Mouse (Mus musculus) megakaryocyte, adult 5-6 weeks (primary cell): Measurements from ENCODE around the gene Sec14l5. TPM values are rescaled to one million over a fixed set of nuclear protein-coding genes. Genes with fewer than 3 reads are reported as not detected.
"Not testable (repeated sequence)": the region's sequence is repeated elsewhere in the genome, so short reads cannot be mapped to it uniquely, and the experiment has no call there.

Source experiments
- ATAC-seq: 2 replicates; pipeline ENCODE4 v1.8.0; 2016; ENCODE audit warnings: mild to moderate bottlenecking, inconsistent platforms; ENCODE audit not compliant: poor library complexity, severe bottlenecking
- total RNA-seq, 2 experiments: library from RNA; stranded (forward) in 1 of 2; stranded (reverse) in 1 of 2; fragments of 153-499, 151-499 nt in 1 of 2; fragments of 221-1000, 200-1000 nt in 1 of 2; gene quantifications; 2 replicates each; pipeline versions ENCODE4 v1.2.3 to v1.2.4; 2015 to 2017

The Sec14l5 gene
- total RNA-seq, 2 experiments from 2014 or later, result not detected

GRCm38 (mm10) chr16:5212150-5212549, 65.2 kb downstream of the Sec14l5 start:
- no peak for ATAC-seq

GRCm38 (mm10) chr16:5214126-5214525, 67.2 kb downstream of the Sec14l5 start:
- ATAC-seq, result no peak

GRCm38 (mm10) chr16:5216686-5217085, 69.8 kb downstream of the Sec14l5 start:
- no peak for ATAC-seq

GRCm38 (mm10) chr16:5217341-5218133, 70.6 kb downstream of the Sec14l5 start:
- ATAC-seq, result no peak

GRCm38 (mm10) chr16:5221403-5221802, 74.5 kb downstream of the Sec14l5 start:
- ATAC-seq, result no peak

GRCm38 (mm10) chr16:5222140-5222539, 75.2 kb downstream of the Sec14l5 start, which contains the start of gene AU021092:
Gene AU021092 (minus strand): TSS chr16:5222299.
- ATAC-seq, result no peak

- ATAC-seq, result not testable (repeated sequence)
Measured at GRCm38 (mm10) chr16:5226534-5226933, 79.6 kb downstream of the Sec14l5 start.

- ATAC-seq, result not testable (repeated sequence)
Measured at GRCm38 (mm10) chr16:5227501-5227900, 80.6 kb downstream of the Sec14l5 start.

- ATAC-seq, result not testable (repeated sequence)
Measured at GRCm38 (mm10) chr16:5228103-5228502, 81.2 kb downstream of the Sec14l5 start.

GRCm38 (mm10) chr16:5232982-5233381, 86.1 kb downstream of the Sec14l5 start:
- no peak for ATAC-seq

GRCm38 (mm10) chr16:5233418-5234313, 86.8 kb downstream of the Sec14l5 start, which contains the start of gene Alg1:
Gene Alg1 (plus strand): TSS chr16:5233621.
- peak; percentile 95 for ATAC-seq

Other genes with a start within 250 kb of the Sec14l5 start
- 16.7 and 22.9 TPM in 2 replicates for gene Nudt16l1, start 208.3 kb upstream of the Sec14l5 start, total RNA-seq (2015)
- 10.2 and 14.0 TPM in 2 replicates for gene Nudt16l1, start 208.3 kb upstream of the Sec14l5 start, total RNA-seq (2017)
- gene Anks3, start 182.9 kb upstream of the Sec14l5 start, total RNA-seq (2015), result 13.7 and 15.0 TPM in 2 replicates
- 15.6 and 19.0 TPM in 2 replicates for gene Anks3, start 182.9 kb upstream of the Sec14l5 start, total RNA-seq (2017)
- gene Sept12, start 149.3 kb upstream of the Sec14l5 start, total RNA-seq (2015), result not detected in 2 replicates
- not detected in 2 replicates for gene Sept12, start 149.3 kb upstream of the Sec14l5 start, total RNA-seq (2017)
- not detected in 2 replicates for gene Smim22, start 139.8 kb upstream of the Sec14l5 start, total RNA-seq (2015)
- gene Smim22, start 139.8 kb upstream of the Sec14l5 start, total RNA-seq (2017), result not detected in 2 replicates
- gene Rogdi, start 133.6 kb upstream of the Sec14l5 start, total RNA-seq (2015), result 75.8 and 80.5 TPM in 2 replicates
- 28.1 and 38.9 TPM in 2 replicates for gene Rogdi, start 133.6 kb upstream of the Sec14l5 start, total RNA-seq (2017)
- 66.7 and 69.8 TPM in 2 replicates for gene Glyr1, start 97.2 kb upstream of the Sec14l5 start, total RNA-seq (2015)
- gene Glyr1, start 97.2 kb upstream of the Sec14l5 start, total RNA-seq (2017), result 100 and 112 TPM in 2 replicates
- gene Ubn1, start 97.1 kb upstream of the Sec14l5 start, total RNA-seq (2015), result 25.7 and 28.0 TPM in 2 replicates
- gene Ubn1, start 97.1 kb upstream of the Sec14l5 start, total RNA-seq (2017), result 39.5 and 52.6 TPM in 2 replicates
- not detected in 2 replicates for gene Ppl, start 14.7 kb upstream of the Sec14l5 start, total RNA-seq (2015)
- gene Ppl, start 14.7 kb upstream of the Sec14l5 start, total RNA-seq (2017), result not detected in 2 replicates
- gene Nagpa, start 56.9 kb downstream of the Sec14l5 start, total RNA-seq (2015), result 42.5 and 43.5 TPM in 2 replicates
- gene Nagpa, start 56.9 kb downstream of the Sec14l5 start, total RNA-seq (2017), result 74.9 and 76.1 TPM in 2 replicates
- gene AU021092, start 75.2 kb downstream of the Sec14l5 start, total RNA-seq (2015), result not detected in 2 replicates
- gene AU021092, start 75.2 kb downstream of the Sec14l5 start, total RNA-seq (2017), result not detected in 2 replicates
- 13.7 and 19.5 TPM in 2 replicates for gene Alg1, start 86.5 kb downstream of the Sec14l5 start, total RNA-seq (2015)
- gene Alg1, start 86.5 kb downstream of the Sec14l5 start, total RNA-seq (2017), result 20.0 and 23.4 TPM in 2 replicates
- 12.4 and 12.8 TPM in 2 replicates for gene Eef2kmt, start 108.9 kb downstream of the Sec14l5 start, total RNA-seq (2015)
- gene Eef2kmt, start 108.9 kb downstream of the Sec14l5 start, total RNA-seq (2017), result 9.1 and 10.7 TPM in 2 replicates